In genomic region chr6:50545412-50546043, GRCm38 (mm10) we compare ENCODE assay signal across 8 mouse cellular contexts. TPM values are rescaled to one million over a fixed set of nuclear protein-coding genes. Genes with fewer than 3 reads are reported as not detected.
A peak's percentile ranks its signal among the peaks of the same experiment; 100 is the strongest.
DNase-seq lines count a peak whose midpoint lies in the region; ATAC-seq and TF ChIP-seq lines count a peak whose summit lies in the region.

No protein-coding gene starts in this region.

- no peaks in the 10 kb centered on the region for H3K4me1 ChIP-seq in cortical plate, adult 2 months (ENCODE audit: control insufficient read depth, insufficient read depth, low read length)
- 0 out of 2 replicates have a peak, but pooled peaks cover 3% of the 10 kb centered on the region for H3K4me1 ChIP-seq in liver, postnatal 0 days (ENCODE audit: insufficient read depth)

- TF ChIP-seq POLR2A in cortical plate, adult 2 months (IDR thresholded peaks at IDR 0.05; ENCODE audit: extremely low read depth, insufficient read depth, low read length): no peak

- no peak overlapping the region for H3K4me3 ChIP-seq in left cerebral cortex, adult 2 months
- no peak overlapping the region for H3K4me3 ChIP-seq in cortical plate, adult 2 months (ENCODE audit: insufficient read depth, low read length)
- H3K4me3 ChIP-seq in liver, postnatal 0 days (ENCODE audit: low read depth, low read length): no peak overlapping the region

- no peak overlapping the region for H3K27ac ChIP-seq in left cerebral cortex, adult 2 months
- H3K27ac ChIP-seq in cortical plate, adult 2 months (ENCODE audit: insufficient read depth, low read length): no peak overlapping the region
- peak overlapping the region; percentile 22; the same call in 1 of the 2 replicates for H3K27ac ChIP-seq in liver, postnatal 0 days (ENCODE audit: low read depth)

- no peaks in the 10 kb centered on the region for H3K36me3 ChIP-seq in liver, postnatal 0 days (replicated peaks; ENCODE audit: insufficient read depth, low read length)

- 0 out of 2 replicates have a peak overlapping the region, but pooled peaks have one; percentile 18 for H3K4me2 ChIP-seq in liver, postnatal 0 days (ENCODE audit: low read depth, low read length)

- intact Hi-C loops in left cerebral cortex, adult 2 months (cut with DNase I): loop anchor here (2.0 to 10.0 kb wide), 3 partner anchors 331 to 1027 kb away; no protein-coding TSS in a partner anchor
- intact Hi-C loops in heart, postnatal 36 days (cut with DNase I): no loop called here

- TF ChIP-seq EP300 in liver, postnatal 0 days (IDR thresholded peaks at IDR 0.05; ENCODE audit: low read depth): 0 out of 2 replicates have a peak, but pooled peaks have one; percentile 25

- ATAC-seq in liver, postnatal 0 days: peak; percentile 77

- H3K27me3 ChIP-seq in liver, postnatal 0 days (ENCODE audit: insufficient read depth, low read length): no peaks in the 10 kb centered on the region

- no peaks in the 10 kb centered on the region for H3K9me3 ChIP-seq in liver, postnatal 0 days (ENCODE audit: low read length)

- peak; percentile 96 for TF ChIP-seq CTCF in left cerebral cortex, adult 2 months (IDR thresholded peaks at IDR 0.05)
- peak; percentile 84 for TF ChIP-seq CTCF in cortical plate, adult 2 months (IDR thresholded peaks at IDR 0.05; ENCODE audit: extremely low read depth, insufficient read depth, low read length)
- TF ChIP-seq CTCF in liver, postnatal 0 days (IDR thresholded peaks at IDR 0.05; ENCODE audit: low read depth): peak; percentile 85

- whole genome bisulfite sequencing in liver, postnatal 0 days (ENCODE audit: insufficient replicate concordance): 16% methylated on average over 10 of the region's 10 CpGs

- peak in 1 of 2 experiments; percentile 32 for DNase-seq in left cerebral cortex, adult 2 months (ENCODE audit: extremely low spot score in 1 of 2, low spot score in 2 of 2)
- DNase-seq in left cerebral cortex, adult 11 months (ENCODE audit: low spot score): no peak
- DNase-seq in MEL-GATA-1-ER (ENCODE audit: extremely low read depth, low read depth): peak; percentile 61
- peak; percentile 26 to 29 for DNase-seq in heart, postnatal 36 days
- DNase-seq in liver, postnatal 0 days: no peak
- DNase-seq in natural killer cell, adult 2 months (ENCODE audit: low spot score in 2 of 2): peak; percentile 43 to 44
- no peak for DNase-seq in gastrocnemius, adult 8-10 months (ENCODE audit: low spot score in 2 of 2)

- H3K9ac ChIP-seq in liver, postnatal 0 days (replicated peaks): no peak overlapping the region

RNA-seq across cellular contexts. Expression of gene Cycs, which starts 20.8 kb away (rescaled TPM):
- 10 to 100 TPM; 45.1 to 48.0 TPM for total RNA-seq in left cerebral cortex, adult 2 months (2021)
- polyA plus RNA-seq in cortical plate, adult 2 months (2012; rRNA removed): 61.1 and 63.8 TPM in 2 replicates
- total RNA-seq in heart, postnatal 36 days (2021): 100 to 1,000 TPM; 168 to 176 TPM
- 71.6 and 73.2 TPM in 2 replicates for polyA plus RNA-seq in liver, postnatal 0 days (2015; fragmentation: Nextera tagmentation; extraction: Ambion mirVana)
- total RNA-seq in gastrocnemius, adult 8-10 months (2022): 10 to 100 TPM; 72.2 to 82.1 (median 74.0) TPM

RNA-seq across cellular contexts. Expression of gene 4921507P07Rik, which starts 50.9 kb away (rescaled TPM):
- total RNA-seq in left cerebral cortex, adult 2 months (2021): under 1 TPM; 0.42 to 0.57 TPM
- polyA plus RNA-seq in cortical plate, adult 2 months (2012; rRNA removed): 0.85 and 0.90 TPM in 2 replicates
- under 1 TPM; 0.27 to 0.36 TPM for total RNA-seq in heart, postnatal 36 days (2021)
- 0.43 TPM in 2 replicates for polyA plus RNA-seq in liver, postnatal 0 days (2015; fragmentation: Nextera tagmentation; extraction: Ambion mirVana)
- under 1 TPM; 0.49 to 0.78 (median 0.63) TPM for total RNA-seq in gastrocnemius, adult 8-10 months (2022)

Comparison
In these comparisons a context has a peak if more than half of its experiments do, and no peak if none do; other contexts are left out.
1. DNase-seq: peak in MEL-GATA-1-ER (single experiment), heart, postnatal 36 days (2 of 2) and natural killer cell, adult 2 months (2 of 2); none in left cerebral cortex, adult 11 months (single experiment), liver, postnatal 0 days (single experiment) and gastrocnemius, adult 8-10 months (0 of 2).
2. Peak in every context shown above with its lines, with median percentiles within 50 percentile points of each other: CTCF ChIP-seq.